Mouse (Mus musculus) kidney, postnatal 4 days (tissue): ENCODE measurements around the gene Znrf3.

Experiments used
- DNase-seq, 2 experiments: peaks; one replicate each; pipeline ENCODE4 v3.0.0; 2021; ENCODE audit warnings: mixed read lengths in 2 of 2

The Znrf3 gene

GRCm38 (mm10) chr11:5382652-5383051 lies 62.0 kb downstream of the Znrf3 start:
- no peak for DNase-seq

- DNase-seq = no peak
These were observed 63.4 kb downstream of the Znrf3 start for GRCm38 (mm10) chr11:5381226-5381625.

GRCm38 (mm10) chr11:5380275-5380674 lies 64.4 kb downstream of the Znrf3 start:
- DNase-seq = no peak

- no peak for DNase-seq
These were observed 75.5 kb downstream of the Znrf3 start for GRCm38 (mm10) chr11:5369176-5369575.

- no peak for DNase-seq
These were observed 76.2 kb downstream of the Znrf3 start for GRCm38 (mm10) chr11:5368492-5368891.

GRCm38 (mm10) chr11:5355266-5355764 lies 89.3 kb downstream of the Znrf3 start:
- no peak for DNase-seq

- peak in 1 of 2 experiments; percentile 20 for DNase-seq
These were observed 89.9 kb downstream of the Znrf3 start for GRCm38 (mm10) chr11:5354753-5355152.

- no peak for DNase-seq
These were observed 91.6 kb downstream of the Znrf3 start for GRCm38 (mm10) chr11:5353032-5353431.

GRCm38 (mm10) chr11:5349483-5349882 lies 95.2 kb downstream of the Znrf3 start:
- no peak for DNase-seq

GRCm38 (mm10) chr11:5346845-5347640 lies 97.6 kb downstream of the Znrf3 start:
- DNase-seq = no peak

- DNase-seq = no peak
These were observed 100.9 kb downstream of the Znrf3 start for GRCm38 (mm10) chr11:5343748-5344147.

GRCm38 (mm10) chr11:5339732-5340131 lies 104.9 kb downstream of the Znrf3 start:
- DNase-seq = no peak

- no peak for DNase-seq
These were observed 107.8 kb downstream of the Znrf3 start for GRCm38 (mm10) chr11:5336852-5337251.

GRCm38 (mm10) chr11:5336269-5336668 lies 108.4 kb downstream of the Znrf3 start:
- DNase-seq = no peak

GRCm38 (mm10) chr11:5330851-5331250 lies 113.8 kb downstream of the Znrf3 start:
- DNase-seq = no peak

- no peak for DNase-seq
These were observed 117.0 kb downstream of the Znrf3 start for GRCm38 (mm10) chr11:5327693-5328092.

GRCm38 (mm10) chr11:5326252-5326651 lies 118.4 kb downstream of the Znrf3 start:
- DNase-seq = no peak

- no peak for DNase-seq
These were observed 119.4 kb downstream of the Znrf3 start for GRCm38 (mm10) chr11:5325217-5325616.

- DNase-seq = no peak
These were observed 120.4 kb downstream of the Znrf3 start for GRCm38 (mm10) chr11:5324296-5324695.

GRCm38 (mm10) chr11:5321687-5322086 lies 123.0 kb downstream of the Znrf3 start:
- DNase-seq = no peak

GRCm38 (mm10) chr11:5318976-5319375 lies 125.7 kb downstream of the Znrf3 start:
- peak in 1 of 2 experiments; percentile 14 for DNase-seq

- peak; percentile 11 to 14 for DNase-seq
These were observed 126.4 kb downstream of the Znrf3 start for GRCm38 (mm10) chr11:5318035-5318775.

- DNase-seq = peak; percentile 59 to 65
These were observed 129.9 kb downstream of the Znrf3 start for GRCm38 (mm10) chr11:5314796-5315195.

GRCm38 (mm10) chr11:5314330-5314741 lies 130.3 kb downstream of the Znrf3 start:
- DNase-seq = no peak
